Mouse (Mus musculus): ENCODE measurements around the gene Pdcl3. TPM values are rescaled to one million over a fixed set of nuclear protein-coding genes. Genes with fewer than 3 reads are reported as not detected.
"Not testable (repeated sequence)": the region's sequence is repeated elsewhere in the genome, so short reads cannot be mapped to it uniquely, and the experiment has no call there.

Gene Pdcl3
- total and polyA plus RNA-seq, 3 experiments = 51.6 to 67.0 (median 65.5) TPM

DNA sequence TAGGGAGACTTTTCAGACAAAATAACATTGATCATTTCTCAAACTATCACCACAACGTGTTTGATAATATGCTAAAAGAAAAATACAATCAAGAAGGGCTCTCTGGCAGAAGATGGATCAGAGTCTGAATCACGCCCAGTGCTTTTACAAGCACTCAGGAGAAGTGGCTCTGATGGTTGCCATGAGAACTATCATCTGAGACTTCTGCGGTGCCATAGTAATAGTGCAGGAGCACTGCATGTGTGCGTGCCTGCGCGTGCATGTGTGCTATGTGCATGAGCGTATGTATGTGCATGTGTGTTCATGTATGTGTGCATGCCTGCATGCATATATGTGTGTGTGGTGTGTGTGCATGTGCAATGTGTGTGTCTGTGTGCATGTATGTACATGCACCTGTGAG lies 43.8 kb downstream of the Pdcl3 start:
- Histone ChIP-seq H3K27me3 (ENCODE audit: insufficient read depth, low read length) (peaks cover 9% of the 10 kb centered on the region; the same call in 1 of the 2 replicates), H3K9me3 (replicated peaks) (no peaks in the 10 kb centered on the region), H3K36me3 (replicated peaks) (no peaks in the 10 kb centered on the region), H3K4me3 (ENCODE audit: low read depth, low read length) (no peak overlapping the region; the same call in 1 of the 2 replicates), H3K4me1 (ENCODE audit: insufficient read depth, low read depth, low read length) (no peaks in the 10 kb centered on the region)
- TF ChIP-seq GATA1 (IDR thresholded peaks at IDR 0.05; ENCODE audit: borderline replicate concordance, low read length) (no peak), CTCF (IDR thresholded peaks at IDR 0.05; ENCODE audit: low read depth, low read length) (0 out of 2 replicates have a peak, but pooled peaks have one; percentile 21), GATA2 (IDR thresholded peaks at IDR 0.05; ENCODE audit: borderline replicate concordance, low read depth, low read length) (no peak), POLR2AphosphoS5 (IDR thresholded peaks at IDR 0.05; ENCODE audit: insufficient replicate concordance, low read depth, low read length) (peak; percentile 43; the same call in 1 of the 2 replicates)
- ATAC-seq (ENCODE audit: extremely low read depth, insufficient number of reproducible peaks, low FRiP score, poor library complexity, severe bottlenecking) (no peak), DNase-seq (ENCODE audit: low spot score) (no peak)

DNA sequence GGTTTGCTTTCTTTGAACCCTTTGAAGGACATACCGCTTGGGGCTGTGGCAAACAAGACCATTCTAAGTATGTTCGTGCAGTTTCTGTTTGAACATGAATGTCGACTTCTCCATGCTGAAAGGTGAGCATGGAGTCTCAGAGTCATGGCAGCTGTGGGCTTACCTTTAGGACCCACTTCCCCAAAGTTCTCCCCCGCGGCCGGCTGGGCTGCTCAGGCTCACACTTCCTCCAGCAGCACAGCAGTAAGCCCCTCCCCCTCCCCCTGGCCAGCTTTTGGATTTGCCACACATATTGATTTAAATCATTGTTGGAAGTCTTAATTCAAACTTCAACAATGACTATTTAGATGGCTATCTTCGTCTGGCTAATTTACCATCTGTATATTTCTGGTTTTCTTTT lies 44.7 kb downstream of the Pdcl3 start:
- no peak overlapping the region for H3K4me3 ChIP-seq (ENCODE audit: low read depth, low read length)
- ATAC-seq (ENCODE audit: extremely low read depth, insufficient number of reproducible peaks, low FRiP score, poor library complexity, severe bottlenecking) = no peak

DNA sequence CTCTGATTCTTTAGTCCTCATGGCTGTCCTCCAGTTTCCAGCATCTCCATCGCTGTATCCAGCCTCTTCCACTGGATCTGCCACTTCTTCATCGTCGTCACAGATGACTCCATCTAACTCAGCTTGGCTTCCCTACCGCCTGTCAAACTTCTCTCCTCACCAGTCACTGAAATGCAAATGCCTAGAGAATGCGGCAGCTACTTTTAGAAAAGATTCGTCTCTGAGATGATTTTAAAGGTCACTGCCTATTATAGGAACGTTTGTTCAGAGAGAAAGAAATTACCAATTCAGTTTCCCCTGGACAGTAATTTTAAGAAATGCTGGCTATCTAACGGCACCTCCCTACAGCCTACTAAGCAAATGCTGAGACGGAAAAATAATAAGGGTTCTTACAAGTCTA lies 50.4 kb downstream of the Pdcl3 start:
- H3K36me3 ChIP-seq (replicated peaks) = no peaks in the 10 kb centered on the region
- no peaks in the 10 kb centered on the region for H3K4me1 ChIP-seq (ENCODE audit: insufficient read depth, low read depth, low read length)
- no peak for TF ChIP-seq POLR2AphosphoS5 (IDR thresholded peaks at IDR 0.05; ENCODE audit: insufficient replicate concordance, low read depth, low read length)
- no peak for TF ChIP-seq CTCF (IDR thresholded peaks at IDR 0.05; ENCODE audit: low read depth, low read length)
- TF ChIP-seq GATA1 (IDR thresholded peaks at IDR 0.05; ENCODE audit: borderline replicate concordance, low read length) = no peak
- no peak for TF ChIP-seq GATA2 (IDR thresholded peaks at IDR 0.05; ENCODE audit: borderline replicate concordance, low read depth, low read length)
- no peak for TF ChIP-seq TAL1 (conservative IDR thresholded peaks at IDR 0.05; ENCODE audit: low read depth, low read length)
- DNase-seq (ENCODE audit: low spot score) (no peak), ATAC-seq (ENCODE audit: extremely low read depth, insufficient number of reproducible peaks, low FRiP score, poor library complexity, severe bottlenecking) (no peak)
- no peaks in the 10 kb centered on the region for H3K9me3 ChIP-seq (replicated peaks)
- H3K27me3 ChIP-seq (ENCODE audit: insufficient read depth, low read length) = no peaks in the 10 kb centered on the region; the same call in 1 of the 2 replicates
- no peak overlapping the region for H3K4me3 ChIP-seq (ENCODE audit: low read depth, low read length)

More for the DNA sequence above, 44.7 kb downstream of the Pdcl3 start:
- Histone ChIP-seq H3K36me3 (replicated peaks) (no peaks in the 10 kb centered on the region), H3K27me3 (ENCODE audit: insufficient read depth, low read length) (peaks cover 5% of the 10 kb centered on the region; the same call in 1 of the 2 replicates), H3K4me1 (ENCODE audit: insufficient read depth, low read depth, low read length) (no peaks in the 10 kb centered on the region), H3K9me3 (replicated peaks) (no peaks in the 10 kb centered on the region)
- DNase-seq (ENCODE audit: low spot score) = no peak
- TF ChIP-seq POLR2AphosphoS5 (IDR thresholded peaks at IDR 0.05; ENCODE audit: insufficient replicate concordance, low read depth, low read length) (no peak), GATA2 (IDR thresholded peaks at IDR 0.05; ENCODE audit: borderline replicate concordance, low read depth, low read length) (no peak), CTCF (IDR thresholded peaks at IDR 0.05; ENCODE audit: low read depth, low read length) (no peak), TAL1 (conservative IDR thresholded peaks at IDR 0.05; ENCODE audit: low read depth, low read length) (no peak), GATA1 (IDR thresholded peaks at IDR 0.05; ENCODE audit: borderline replicate concordance, low read length) (no peak)

DNA sequence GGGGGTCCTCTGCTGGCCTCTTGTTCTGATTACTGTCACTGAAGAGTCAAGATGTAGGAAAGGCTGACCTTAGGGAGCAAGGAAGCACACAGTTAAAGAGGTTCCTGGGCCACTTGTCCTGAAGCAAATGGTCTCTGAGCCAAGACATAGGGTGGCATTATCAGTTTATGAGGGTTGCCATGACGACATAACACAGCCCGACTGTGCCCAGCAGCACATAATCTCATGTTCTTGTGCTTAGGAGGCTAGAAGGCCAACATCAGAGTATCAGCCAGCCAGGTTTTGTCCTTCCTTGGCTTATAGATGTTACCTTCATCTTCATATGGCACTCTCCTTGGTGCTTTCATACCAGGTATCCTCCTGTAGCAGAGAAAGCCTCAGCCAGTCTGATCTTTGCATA lies 56.8 kb downstream of the Pdcl3 start:
- Histone ChIP-seq H3K27me3 (ENCODE audit: insufficient read depth, low read length) (no peaks in the 10 kb centered on the region), H3K9me3 (replicated peaks) (no peaks in the 10 kb centered on the region), H3K4me3 (ENCODE audit: low read depth, low read length) (no peak overlapping the region), H3K4me1 (ENCODE audit: insufficient read depth, low read depth, low read length) (no peaks in the 10 kb centered on the region), H3K36me3 (replicated peaks) (no peaks in the 10 kb centered on the region)
- TF ChIP-seq TAL1 (conservative IDR thresholded peaks at IDR 0.05; ENCODE audit: low read depth, low read length) = no peak
- TF ChIP-seq GATA1 (IDR thresholded peaks at IDR 0.05; ENCODE audit: borderline replicate concordance, low read length) = no peak
- no peak for TF ChIP-seq POLR2AphosphoS5 (IDR thresholded peaks at IDR 0.05; ENCODE audit: insufficient replicate concordance, low read depth, low read length)
- TF ChIP-seq CTCF (IDR thresholded peaks at IDR 0.05; ENCODE audit: low read depth, low read length) = no peak
- TF ChIP-seq GATA2 (IDR thresholded peaks at IDR 0.05; ENCODE audit: borderline replicate concordance, low read depth, low read length) = no peak
- DNase-seq (ENCODE audit: low spot score) (no peak), ATAC-seq (ENCODE audit: extremely low read depth, insufficient number of reproducible peaks, low FRiP score, poor library complexity, severe bottlenecking) (no peak)

DNA sequence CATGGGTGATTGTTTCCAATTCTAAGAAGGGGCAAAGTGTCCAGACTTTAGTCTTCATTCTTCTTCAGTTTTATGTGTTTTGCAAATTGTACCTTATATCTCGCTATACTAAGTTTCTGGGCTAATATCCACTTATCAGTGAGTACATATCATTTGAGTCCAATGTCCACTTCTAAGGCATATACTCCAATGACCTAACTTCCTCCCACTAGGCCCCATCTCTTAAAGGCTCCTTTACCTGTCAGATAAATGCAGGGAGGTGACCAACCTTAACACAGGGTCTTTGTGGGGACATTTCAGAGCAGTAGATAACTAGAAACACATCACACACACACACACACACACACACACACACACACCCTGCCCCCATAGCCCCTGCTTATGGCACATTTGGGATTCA lies 59.0 kb downstream of the Pdcl3 start:
- not testable (repeated sequence) for H3K27me3 ChIP-seq (ENCODE audit: insufficient read depth, low read length); DNase-seq (ENCODE audit: low spot score); H3K4me3 ChIP-seq (ENCODE audit: low read depth, low read length); H3K36me3 ChIP-seq (replicated peaks); ATAC-seq (ENCODE audit: extremely low read depth, insufficient number of reproducible peaks, low FRiP score, poor library complexity, severe bottlenecking); H3K9me3 ChIP-seq (replicated peaks); H3K4me1 ChIP-seq (ENCODE audit: insufficient read depth, low read depth, low read length)

DNA sequence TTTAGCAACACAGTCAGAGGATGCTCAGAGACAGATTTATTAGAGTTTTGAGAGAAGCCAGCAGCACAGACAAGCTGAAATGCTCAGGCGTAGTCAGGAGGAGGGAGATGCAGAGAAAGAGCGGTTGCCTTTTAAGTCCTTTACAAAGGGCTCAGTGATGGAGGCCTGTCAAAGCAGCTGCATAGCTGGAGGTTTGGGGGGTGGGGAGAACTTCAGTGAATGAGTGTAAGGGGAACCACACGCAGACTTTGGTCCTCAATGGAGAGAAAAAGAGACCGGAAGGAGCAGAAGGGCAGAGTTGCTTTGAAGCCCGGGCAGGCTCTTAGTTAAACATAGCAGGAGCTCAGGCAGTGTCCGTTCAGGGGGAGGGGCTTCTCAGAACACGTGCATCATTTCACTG lies 61.3 kb downstream of the Pdcl3 start:
- DNase-seq (ENCODE audit: low spot score) (no peak), ATAC-seq (ENCODE audit: extremely low read depth, insufficient number of reproducible peaks, low FRiP score, poor library complexity, severe bottlenecking) (no peak)
- Histone ChIP-seq H3K36me3 (replicated peaks) (no peaks in the 10 kb centered on the region), H3K4me3 (ENCODE audit: low read depth, low read length) (no peak overlapping the region), H3K27me3 (ENCODE audit: insufficient read depth, low read length) (no peaks in the 10 kb centered on the region), H3K9me3 (replicated peaks) (peaks cover 4% of the 10 kb centered on the region), H3K4me1 (ENCODE audit: insufficient read depth, low read depth, low read length) (no peaks in the 10 kb centered on the region)
- TF ChIP-seq GATA1 (IDR thresholded peaks at IDR 0.05; ENCODE audit: borderline replicate concordance, low read length) = no peak
- no peak for TF ChIP-seq TAL1 (conservative IDR thresholded peaks at IDR 0.05; ENCODE audit: low read depth, low read length)
- no peak for TF ChIP-seq CTCF (IDR thresholded peaks at IDR 0.05; ENCODE audit: low read depth, low read length)

Other genes starting within 250 kb of the Pdcl3 start
- 41.8 and 42.0 TPM in 2 replicates for gene Lonrf2, start 148.9 kb upstream of the Pdcl3 start, total RNA-seq (2014; fragmentation: Nextera tagmentation)
- gene Lonrf2, start 148.9 kb upstream of the Pdcl3 start, total RNA-seq (2017) = 43.1 and 48.5 TPM in 2 replicates
- 2.8 and 2.9 TPM in 2 replicates for gene Lonrf2, start 148.9 kb upstream of the Pdcl3 start, polyA plus RNA-seq (2012)
- 110 and 124 TPM in 2 replicates for gene Chst10, start 87.4 kb upstream of the Pdcl3 start, total RNA-seq (2014; fragmentation: Nextera tagmentation)
- 41.3 and 45.6 TPM in 2 replicates for gene Chst10, start 87.4 kb upstream of the Pdcl3 start, total RNA-seq (2017)
- gene Chst10, start 87.4 kb upstream of the Pdcl3 start, polyA plus RNA-seq (2012) = 19.7 and 22.8 TPM in 2 replicates
- gene Nms, start 46.5 kb upstream of the Pdcl3 start, total RNA-seq (2014; fragmentation: Nextera tagmentation) = not detected in 2 replicates
- not detected in 2 replicates for gene Nms, start 46.5 kb upstream of the Pdcl3 start, total RNA-seq (2017)
- gene Nms, start 46.5 kb upstream of the Pdcl3 start, polyA plus RNA-seq (2012) = not detected in 2 replicates
- not detected in 2 replicates for gene Npas2, start 208.1 kb downstream of the Pdcl3 start, total RNA-seq (2014; fragmentation: Nextera tagmentation)
- gene Npas2, start 208.1 kb downstream of the Pdcl3 start, total RNA-seq (2017) = 0.05 and 0.06 TPM in 2 replicates
- not detected in 2 replicates for gene Npas2, start 208.1 kb downstream of the Pdcl3 start, polyA plus RNA-seq (2012)

Data from G1E (cell line).